Mouse (Mus musculus) left cerebral cortex, postnatal 36 days (tissue): ENCODE results near the gene Bpifb5. TPM values are rescaled to one million over a fixed set of nuclear protein-coding genes. Genes with fewer than 3 reads are reported as not detected.
"Not testable (repeated sequence)": the region's sequence is repeated elsewhere in the genome, so short reads cannot be mapped to it uniquely, and the experiment has no call there.

ENCODE experiments used
- DNase-seq, 2 experiments: peaks; one replicate each; pipeline ENCODE4 v3.0.0; 2021 to 2022; ENCODE audit warnings: low spot score in 2 of 2, mixed read lengths in 1 of 2
- intact Hi-C: fragments of 180-260 bp; cut with DNase I; formaldehyde crosslinking; loops from one replicate; pipeline ENCODE4 v1.15.1; 2025
- total RNA-seq, 2 experiments: library from RNA; stranded (reverse); gene quantifications; 2 replicates each; pipeline ENCODE4 v1.2.3; 2021

Gene Bpifb5
- total RNA-seq: not detected

GRCm38 (mm10) chr2:154223265-154223916 lies at the start of gene Bpifb5:
TSS of gene Bpifb5 (plus strand) at chr2:154223742.
- DNase-seq: no peak
- intact Hi-C loops: no loop called here

GRCm38 (mm10) chr2:154181900-154182299 lies 41.6 kb upstream of the Bpifb5 start:
- DNase-seq, intact Hi-C loops: not testable (repeated sequence)

DNA sequence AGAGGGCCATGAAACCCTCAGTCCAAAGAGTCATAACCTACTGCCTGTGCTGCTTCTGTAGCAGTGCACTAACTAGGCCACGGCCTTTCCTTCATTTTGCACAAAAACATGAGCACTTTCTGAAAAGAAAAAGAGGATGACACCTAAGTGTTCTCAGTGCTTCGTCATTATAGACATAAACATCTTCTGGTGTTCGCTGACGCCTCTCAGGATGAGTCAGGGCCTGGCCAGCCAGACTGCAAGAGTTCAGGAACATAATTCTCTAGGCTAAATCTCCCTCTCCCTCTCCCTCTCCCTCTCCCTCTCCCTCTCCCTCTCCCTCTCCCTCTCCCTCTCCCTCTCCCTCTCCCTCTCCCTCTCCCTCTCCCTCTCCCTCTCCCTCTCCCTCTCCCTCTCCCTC lies 40.5 kb upstream of the Bpifb5 start:
- intact Hi-C loops, DNase-seq: not testable (repeated sequence)

- DNase-seq: no peak
- intact Hi-C loops: no loop called here
Measured at GRCm38 (mm10) chr2:154185319-154185718, 38.2 kb upstream of the Bpifb5 start.

DNA sequence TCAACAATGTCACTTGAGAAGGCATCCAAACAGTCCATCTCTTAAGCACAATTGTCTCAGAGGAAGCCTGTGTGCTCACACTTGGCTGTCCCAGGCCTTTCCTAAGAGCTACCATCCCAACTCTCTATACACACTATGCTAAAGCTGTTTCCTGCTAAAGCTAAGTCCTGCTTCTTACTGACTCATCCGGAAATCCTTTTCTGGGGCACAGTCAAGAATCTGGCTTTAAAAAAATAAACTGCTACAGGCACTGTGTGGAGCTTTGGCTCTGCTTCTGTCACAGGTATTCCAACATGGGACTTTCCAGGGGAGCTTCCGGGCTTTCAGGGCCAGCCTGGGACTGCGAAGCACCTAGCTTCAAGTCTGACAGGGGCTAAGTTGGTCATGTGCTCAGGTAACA lies 37.8 kb upstream of the Bpifb5 start:
- no peak for DNase-seq
- intact Hi-C loops: no loop called here

DNA sequence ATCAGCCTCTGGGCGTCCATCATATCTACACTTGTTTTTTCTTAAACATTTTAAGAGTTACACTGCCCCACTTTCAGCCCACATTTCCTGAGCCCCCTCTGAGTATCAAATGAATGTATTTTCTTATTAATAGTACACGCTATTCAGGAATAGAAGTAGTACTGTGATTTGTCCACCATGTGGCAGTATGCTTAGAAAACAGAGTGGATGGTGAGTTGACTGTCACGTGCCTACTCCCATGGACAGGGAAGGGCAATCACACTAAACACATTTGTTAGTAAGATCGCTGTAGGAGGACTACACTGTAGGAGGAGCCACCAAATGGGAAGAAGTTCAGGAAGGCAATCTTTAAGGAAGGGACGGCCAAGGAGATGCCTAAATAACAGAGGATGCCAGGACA lies 36.1 kb upstream of the Bpifb5 start:
- intact Hi-C loops: no loop called here
- no peak for DNase-seq

DNA sequence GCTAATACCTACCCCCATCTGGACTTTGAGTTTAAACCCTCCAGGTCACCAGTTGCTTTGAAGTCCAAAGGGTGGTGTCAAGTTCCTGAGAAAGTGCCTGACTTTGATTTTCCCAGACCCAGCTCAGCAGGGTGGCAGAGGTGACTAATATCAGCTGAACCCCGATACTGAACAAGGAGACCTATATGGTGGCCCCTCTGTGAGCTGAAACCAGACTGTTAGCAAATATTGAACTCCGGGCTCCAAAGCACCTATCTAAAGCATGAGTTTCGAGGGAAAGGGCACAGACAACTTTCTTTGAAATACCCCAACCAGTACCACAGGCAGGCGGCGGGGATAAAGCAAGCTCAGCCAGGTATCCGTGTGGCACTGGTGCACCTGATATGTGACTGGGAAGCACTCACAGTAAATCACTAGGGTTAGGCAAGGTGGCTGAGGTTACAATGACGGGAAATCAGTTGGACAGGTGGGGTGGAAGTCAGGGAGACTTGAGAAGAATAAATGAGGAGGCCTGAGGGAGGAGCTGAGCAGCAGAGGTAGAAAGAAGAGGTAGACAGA lies 33.6 kb upstream of the Bpifb5 start:
- no peak for DNase-seq
- intact Hi-C loops: no loop called here

GRCm38 (mm10) chr2:154190546-154191258 lies 32.8 kb upstream of the Bpifb5 start, which contains the start of gene Bpifb1:
TSS of gene Bpifb1 (plus strand) at chr2:154190818.
- DNase-seq: no peak
- intact Hi-C loops: no loop called here

DNA sequence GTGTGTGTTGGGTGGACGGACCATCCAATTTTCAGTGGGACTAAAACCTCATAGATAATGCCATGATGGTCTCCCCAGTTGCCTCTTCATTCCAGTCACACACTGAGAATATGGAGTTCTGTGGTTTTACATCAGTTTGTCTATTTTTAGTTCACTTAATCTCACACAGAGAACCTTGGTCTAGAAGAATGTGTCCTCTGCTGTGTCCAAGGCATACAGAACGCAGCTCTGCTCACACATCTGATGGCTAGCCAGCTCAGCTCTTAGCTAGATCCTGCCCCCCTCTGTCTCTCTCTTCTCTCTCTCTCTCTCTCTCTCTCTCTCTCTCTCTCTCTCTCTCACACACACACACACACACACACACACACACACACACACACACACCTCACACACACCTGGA lies 31.4 kb upstream of the Bpifb5 start:
- DNase-seq: no peak
- intact Hi-C loops: no loop called here

DNA sequence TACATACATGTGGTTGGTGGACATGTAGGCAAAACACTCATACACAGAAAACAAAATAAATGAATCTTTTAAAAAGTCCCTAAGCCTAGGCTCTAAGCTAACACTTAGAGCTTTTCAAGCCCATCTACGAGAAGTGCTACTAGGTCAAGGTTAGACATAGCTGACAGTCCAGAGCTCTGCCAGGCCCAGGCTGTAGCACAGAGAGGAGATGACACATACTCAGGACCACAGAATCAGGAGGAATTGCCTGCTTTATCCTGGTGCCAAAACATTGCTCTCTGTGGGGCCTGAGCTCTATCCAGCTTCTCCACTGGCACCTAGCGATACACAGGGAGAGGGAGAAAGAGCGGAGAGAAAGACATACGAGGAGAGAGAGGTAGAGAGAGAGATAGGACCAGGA lies 30.5 kb upstream of the Bpifb5 start:
- DNase-seq: no peak
- intact Hi-C loops: no loop called here

- intact Hi-C loops: no loop called here
- peak in 1 of 2 experiments; percentile 1 for DNase-seq
Measured at GRCm38 (mm10) chr2:154193994-154194504, 29.5 kb upstream of the Bpifb5 start.

DNA sequence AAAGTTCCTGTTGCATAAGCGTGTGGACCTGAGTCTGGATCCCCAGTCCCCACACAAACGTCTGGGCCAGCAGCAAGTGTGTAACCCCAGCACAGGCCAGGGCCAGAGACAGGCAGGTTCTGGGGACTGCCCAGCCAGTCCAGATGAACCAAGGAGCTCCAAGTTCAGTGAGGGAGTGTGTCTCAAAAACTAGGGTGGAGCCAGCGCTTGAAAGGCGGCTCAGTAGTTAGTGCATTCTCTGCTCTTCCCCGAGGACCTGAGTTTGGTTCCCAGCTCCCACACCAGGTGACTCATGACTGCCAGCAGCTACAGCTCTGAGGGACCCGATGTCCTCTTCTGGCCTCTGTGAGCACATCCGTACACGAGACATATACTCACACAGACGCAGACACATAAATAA lies 26.5 kb upstream of the Bpifb5 start:
- no peak for DNase-seq
- intact Hi-C loops: no loop called here

GRCm38 (mm10) chr2:154204630-154205029 lies 18.9 kb upstream of the Bpifb5 start:
- DNase-seq: peak; percentile 9 to 19

DNA sequence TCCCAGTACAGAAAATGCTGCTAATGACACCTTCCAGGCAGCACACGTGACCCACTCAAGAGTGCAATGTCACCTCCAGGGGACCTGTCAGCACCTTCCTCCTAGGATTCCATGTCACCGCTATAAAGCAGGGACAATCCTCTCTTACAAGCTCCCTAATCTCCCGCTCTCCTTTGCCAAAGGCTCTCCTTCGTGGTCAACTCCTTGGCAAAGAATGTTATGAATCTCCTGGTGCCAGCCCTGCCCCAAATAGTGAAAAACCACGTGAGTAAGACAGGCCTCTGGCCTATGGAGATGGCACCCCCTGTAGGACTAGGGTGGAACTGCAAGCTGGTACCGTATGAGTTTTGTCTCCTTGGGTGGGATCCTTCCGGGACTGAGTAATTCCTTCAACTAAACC lies 16.6 kb upstream of the Bpifb5 start:
- DNase-seq: no peak
- intact Hi-C loops: no loop called here

More at GRCm38 (mm10) chr2:154204630-154205029, 18.9 kb upstream of the Bpifb5 start:
- intact Hi-C loops: no loop called here

- intact Hi-C loops: loop anchor here (2.0 kb wide), 1 partner anchor 170 kb away; no protein-coding TSS in a partner anchor
- DNase-seq: no peak
Measured at GRCm38 (mm10) chr2:154209112-154209511, 14.4 kb upstream of the Bpifb5 start.

GRCm38 (mm10) chr2:154211121-154211520 lies 12.4 kb upstream of the Bpifb5 start:
- no peak for DNase-seq
- intact Hi-C loops: no loop called here

DNA sequence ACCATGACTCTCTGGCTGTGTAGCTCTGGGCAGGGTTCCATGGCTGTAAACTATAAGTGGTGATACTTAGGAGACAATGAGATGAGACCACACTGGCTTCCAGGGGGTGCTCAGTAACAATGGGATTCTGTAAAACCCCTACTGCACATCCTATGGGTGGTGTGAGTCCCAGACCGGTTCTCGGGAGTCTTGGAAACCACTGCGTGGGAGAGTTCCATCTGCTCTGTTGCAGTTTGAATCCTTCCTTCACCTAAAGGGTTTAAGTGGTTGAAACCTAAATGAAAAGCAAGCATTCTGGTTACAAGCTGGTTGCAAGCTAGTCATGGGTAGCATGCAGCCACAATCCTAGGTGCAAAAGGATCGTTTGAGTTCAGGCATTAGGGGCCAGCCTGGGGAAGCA lies 11.7 kb upstream of the Bpifb5 start:
- DNase-seq: peak; percentile 70 to 74
- intact Hi-C loops: no loop called here

- intact Hi-C loops: loop anchor here (5.0 kb wide), 1 partner anchor 77 kb away; no protein-coding TSS in a partner anchor
- DNase-seq: peak; percentile 29 to 37
Measured at GRCm38 (mm10) chr2:154215191-154215590, 8.4 kb upstream of the Bpifb5 start.

DNA sequence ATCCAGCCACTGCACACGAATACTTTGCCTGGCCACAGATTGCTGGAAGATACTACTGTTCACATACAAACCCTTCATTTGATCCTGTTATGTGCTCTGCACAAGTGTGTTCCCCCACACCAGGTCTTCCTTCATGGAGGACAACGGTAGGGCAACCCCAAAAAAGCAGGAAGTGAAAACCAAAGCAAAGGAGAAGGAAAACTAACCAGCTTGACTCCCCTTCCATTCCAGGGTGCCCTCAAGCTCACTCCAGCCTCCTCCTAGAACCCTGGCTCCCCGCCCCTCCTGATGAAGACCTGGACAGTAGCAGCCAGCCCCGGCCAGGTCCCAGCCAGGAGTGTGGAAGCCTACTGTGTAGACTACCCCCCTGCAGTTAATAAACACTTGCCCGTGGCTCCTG lies 3.6 kb upstream of the Bpifb5 start:
- DNase-seq: no peak
- intact Hi-C loops: loop anchor here (5.0 kb wide), 1 partner anchor 72 kb away; no protein-coding TSS in a partner anchor

GRCm38 (mm10) chr2:154223917-154224273 lies 353 bp downstream of the Bpifb5 start:
- intact Hi-C loops: no loop called here
- DNase-seq: no peak

DNA sequence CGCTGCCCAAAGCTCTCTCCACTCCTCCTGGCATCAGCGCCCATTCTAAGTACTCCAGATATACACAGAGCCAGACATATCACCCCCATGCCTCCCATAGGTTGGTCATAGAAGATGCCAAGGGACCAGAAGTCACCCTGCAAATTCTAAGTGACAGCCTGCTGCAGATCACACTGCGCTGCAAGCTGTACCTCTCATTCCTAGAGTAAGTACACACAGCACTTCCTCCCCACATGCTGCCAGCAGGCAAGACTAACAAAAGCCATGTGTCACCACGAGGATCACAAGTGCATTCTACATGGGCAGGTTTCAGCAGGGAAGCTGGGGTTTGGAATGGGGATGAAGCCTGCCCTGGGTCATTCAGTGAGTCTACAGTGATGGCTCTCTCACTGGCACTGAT lies 3.4 kb downstream of the Bpifb5 start:
- intact Hi-C loops: no loop called here

More for the DNA sequence above, 3.4 kb downstream of the Bpifb5 start:
- no peak for DNase-seq
